Mouse (Mus musculus) layer of hippocampus, adult 11-12 months (tissue): ENCODE measurements at regions not wholly inside any gene's neighbourhood (a gene's known extent, or its start where the extent isn't known, plus 50 kb on each side); places are given as distances from the start of the nearest gene placed in this dataset.

Source experiments
- DNase-seq: peaks from one replicate; pipeline ENCODE4 v3.0.0; 2022; ENCODE audit warnings: low spot score

DNA sequence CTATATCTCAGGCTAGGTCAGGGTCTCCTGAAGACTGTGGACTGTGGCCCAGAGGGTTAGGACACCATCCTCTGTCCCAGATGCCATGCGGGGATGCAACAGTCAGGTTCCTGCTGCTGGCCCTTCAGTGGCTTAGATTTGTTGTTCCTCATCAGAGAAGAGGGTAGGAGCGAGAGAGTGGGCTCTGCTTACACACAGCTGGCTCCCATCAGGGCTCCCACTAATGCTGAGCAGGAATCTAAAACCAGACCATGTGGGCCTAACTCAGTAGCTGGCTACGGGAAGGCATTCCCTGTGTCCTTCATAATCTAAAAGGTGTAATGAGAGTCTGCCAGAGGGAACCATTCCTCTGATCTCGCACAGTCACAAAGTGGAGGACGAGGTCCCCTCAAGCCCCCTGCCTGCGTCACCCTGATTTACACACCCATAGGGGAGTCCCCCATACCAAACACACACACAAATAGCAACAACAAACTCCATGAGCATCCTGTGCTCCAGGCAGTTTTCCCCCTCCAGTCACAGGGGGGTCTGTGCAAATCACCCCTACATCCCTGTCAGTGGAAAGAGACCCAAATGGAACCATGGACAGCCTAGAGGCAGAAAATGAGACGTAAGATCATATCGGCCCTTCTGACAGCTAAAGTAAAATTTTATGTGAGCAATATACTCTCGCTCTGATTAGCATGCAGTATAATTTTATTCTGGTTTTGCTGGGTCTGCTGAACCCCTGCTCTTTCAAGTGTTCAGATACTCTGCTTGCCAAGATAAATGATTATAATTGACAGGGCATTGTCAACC, 234.8 kb downstream of the 3110018I06Rik start:
- DNase-seq, result no peak

GRCm38 (mm10) chr12:107723860-107724320, 235.5 kb downstream of the 3110018I06Rik start:
- no peak for DNase-seq

DNA sequence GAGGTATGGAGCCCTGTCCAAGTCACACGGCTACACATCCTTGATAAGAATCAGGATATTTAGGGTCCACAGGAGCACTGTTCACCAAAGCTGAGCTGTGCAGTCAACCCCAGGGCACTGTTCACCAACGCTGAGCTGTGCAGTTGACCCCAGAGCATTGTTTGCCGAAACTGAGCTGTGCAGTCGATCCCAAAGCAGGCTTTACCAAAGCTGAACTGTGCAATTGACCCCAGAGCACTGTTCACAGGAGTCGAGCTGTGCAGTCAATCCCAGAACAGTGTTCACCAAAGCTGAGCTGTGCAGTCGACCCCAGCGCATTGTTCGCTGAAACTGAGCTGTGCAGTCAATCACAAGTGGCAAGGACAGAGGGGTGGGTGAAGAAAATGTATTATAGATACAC, 236.0 kb downstream of the 3110018I06Rik start:
- DNase-seq, result no peak

- DNase-seq, result no peak
Measured at GRCm38 (mm10) chr12:107728865-107729264, 240.4 kb downstream of the 3110018I06Rik start.

DNA sequence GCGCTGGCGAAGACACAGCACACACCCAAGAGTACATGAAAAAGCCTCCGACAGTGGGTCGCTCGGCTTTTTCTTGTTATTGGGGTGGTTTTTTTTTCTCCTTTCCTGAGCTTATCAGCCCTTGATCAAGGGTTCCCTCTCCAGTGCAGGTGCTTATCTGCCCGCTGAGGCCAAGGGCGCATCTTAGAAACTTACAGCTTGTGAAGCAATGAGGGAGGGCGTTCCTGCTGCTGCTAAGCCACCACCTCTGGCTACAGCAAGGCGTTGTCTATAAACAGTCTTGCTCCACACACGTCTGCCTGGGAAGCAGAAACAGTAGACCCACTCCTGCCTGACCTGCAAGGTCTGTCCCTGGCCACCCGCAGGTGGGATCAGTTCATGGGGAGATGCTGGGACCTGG, 240.9 kb downstream of the 3110018I06Rik start:
- DNase-seq, result no peak

DNA sequence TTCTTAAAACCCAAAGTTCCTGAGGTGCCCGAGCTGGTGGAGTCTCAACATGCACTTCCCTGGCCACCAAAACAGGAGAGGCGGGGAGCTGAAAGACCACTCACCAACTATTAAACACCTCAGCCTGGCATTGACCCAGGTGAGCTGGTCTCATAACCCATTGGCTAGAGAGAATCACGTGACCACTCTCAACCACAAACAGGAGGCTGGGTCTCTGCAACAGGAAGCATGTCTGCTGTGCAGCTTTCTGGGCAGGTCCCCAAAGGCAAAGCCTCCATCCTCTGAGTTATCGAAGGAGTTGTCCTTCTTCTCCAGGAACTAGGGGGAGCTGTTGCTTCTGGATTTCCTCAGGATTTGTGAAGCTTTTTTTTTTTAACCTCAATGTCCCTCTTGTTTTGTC, 242.5 kb downstream of the 3110018I06Rik start:
- no peak for DNase-seq

DNA sequence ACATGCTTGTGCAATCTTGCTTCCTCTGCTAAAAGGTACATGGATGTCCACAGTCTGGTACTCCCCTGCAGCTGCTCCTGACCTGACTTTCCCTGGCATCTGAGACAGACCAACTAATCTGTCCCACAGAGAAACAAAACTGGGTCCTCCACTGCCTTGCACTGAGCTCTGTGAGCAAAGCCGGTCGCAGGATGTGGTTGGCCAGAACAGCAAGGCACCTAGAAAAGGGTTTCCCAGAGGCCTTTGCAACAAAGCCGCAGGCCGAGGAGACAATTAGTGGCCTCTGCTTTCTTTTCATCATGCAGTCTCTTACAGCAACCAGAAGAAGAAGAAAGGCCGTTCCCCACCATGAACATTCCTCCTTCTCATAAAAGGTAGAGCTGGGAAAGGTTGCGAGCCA, 246.1 kb downstream of the 3110018I06Rik start:
- no peak for DNase-seq

DNA sequence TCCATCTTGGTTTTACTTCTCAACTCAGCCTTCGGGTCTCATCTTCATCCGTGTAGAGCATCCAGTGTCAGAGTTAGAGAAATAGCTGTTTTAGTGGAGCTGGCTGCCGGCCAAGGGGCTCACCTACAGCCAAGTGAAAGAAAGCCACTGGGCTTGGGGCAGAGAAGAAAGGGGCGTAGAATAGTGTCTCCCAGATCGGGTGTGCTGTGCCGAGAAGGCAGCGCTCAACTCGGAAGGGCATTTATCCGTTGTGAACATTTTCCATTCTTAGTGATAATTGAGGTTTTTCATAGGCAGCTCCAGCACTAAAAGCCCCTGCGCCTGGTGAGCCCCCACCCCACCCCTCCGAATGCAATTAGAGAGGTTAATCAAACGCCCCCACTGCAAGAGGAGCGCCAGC, 254.2 kb downstream of the 3110018I06Rik start:
- no peak for DNase-seq

GRCm38 (mm10) chr12:107744822-107745221, 256.4 kb downstream of the 3110018I06Rik start:
- DNase-seq, result no peak

- no peak for DNase-seq
Measured at GRCm38 (mm10) chr12:107748481-107749380, 254.7 kb downstream of the Bcl11b start.

DNA sequence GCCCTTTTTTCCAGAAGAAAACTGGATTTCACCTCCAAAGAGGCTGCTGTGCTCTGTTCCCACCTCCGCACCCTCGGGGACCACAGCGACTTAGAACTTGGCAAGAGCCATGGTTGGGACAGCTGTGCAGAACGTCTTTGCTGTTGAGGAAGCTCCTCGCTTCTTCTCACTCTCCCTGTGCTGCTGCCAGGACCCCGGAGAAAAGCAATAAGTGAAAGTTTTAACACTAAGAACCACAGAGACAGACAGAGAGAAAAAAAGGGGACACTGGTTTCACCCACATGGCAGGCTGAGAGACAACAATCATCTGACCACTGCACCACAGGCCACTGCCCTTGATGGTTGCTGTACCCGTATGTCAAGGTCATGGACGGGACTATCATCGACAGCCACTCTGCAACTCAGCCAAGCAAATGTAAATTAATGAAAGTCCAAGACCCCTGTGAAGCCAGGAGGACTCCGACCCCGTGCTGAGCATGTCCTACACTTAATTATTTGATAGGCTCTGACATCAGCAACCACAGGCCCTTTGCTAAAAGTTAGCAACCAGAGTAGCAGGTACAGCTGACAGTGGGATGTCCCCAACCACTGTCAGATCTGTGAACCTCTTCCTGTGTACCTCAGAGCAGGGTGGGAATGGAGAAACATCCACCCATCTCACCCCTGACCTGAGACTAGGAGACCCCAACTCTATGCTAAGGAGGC, 253.9 kb downstream of the Bcl11b start:
- DNase-seq, result no peak

- no peak for DNase-seq
Measured at GRCm38 (mm10) chr12:107750285-107750927, 253.0 kb downstream of the Bcl11b start.

GRCm38 (mm10) chr12:107752126-107752525, 251.3 kb downstream of the Bcl11b start:
- DNase-seq, result no peak

- DNase-seq, result no peak
Measured at GRCm38 (mm10) chr12:107752587-107752986, 250.8 kb downstream of the Bcl11b start.

DNA sequence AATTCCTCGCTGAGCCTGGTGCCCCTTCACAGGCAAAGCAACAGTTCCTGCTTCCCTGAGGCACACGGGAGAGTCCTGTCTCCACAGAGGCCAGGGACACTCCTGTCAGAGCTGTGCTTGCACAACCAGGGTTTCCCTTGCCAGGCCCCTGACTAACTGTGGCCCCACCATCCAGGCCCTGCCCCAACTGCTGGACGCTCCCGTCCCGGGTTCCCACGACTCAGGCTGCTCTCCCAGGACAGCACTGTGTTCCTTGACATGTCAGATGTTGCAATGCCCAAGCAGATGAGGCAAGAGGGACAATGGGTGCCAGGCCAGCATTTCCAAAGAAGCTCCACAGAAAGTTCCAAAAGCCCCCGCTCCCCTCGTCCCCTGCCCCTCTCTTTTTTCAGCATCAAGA, 250.4 kb downstream of the Bcl11b start:
- DNase-seq, result no peak

DNA sequence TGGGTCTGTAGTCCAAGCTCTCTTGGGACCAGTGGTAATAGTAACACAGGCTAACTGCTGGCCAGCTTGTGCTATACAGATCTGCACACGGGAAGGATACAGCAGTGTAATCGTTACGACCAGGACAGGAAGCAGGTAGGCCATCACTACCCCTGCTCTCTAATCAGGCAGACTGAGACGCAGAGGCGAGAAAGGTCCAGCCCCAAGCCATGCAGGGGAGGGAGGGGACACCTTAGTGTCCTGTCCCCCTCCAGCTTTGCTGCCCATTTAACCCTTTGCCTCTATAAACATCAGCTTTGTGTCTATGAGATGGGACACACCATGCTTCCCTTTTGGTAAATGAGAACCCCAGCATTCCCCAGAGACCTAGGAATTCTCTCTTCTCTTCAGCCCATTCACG, 249.9 kb downstream of the Bcl11b start:
- no peak for DNase-seq

GRCm38 (mm10) chr12:107754885-107755284, 248.5 kb downstream of the Bcl11b start:
- no peak for DNase-seq

- no peak for DNase-seq
Measured at GRCm38 (mm10) chr12:107755820-107756517, 247.4 kb downstream of the Bcl11b start.

DNA sequence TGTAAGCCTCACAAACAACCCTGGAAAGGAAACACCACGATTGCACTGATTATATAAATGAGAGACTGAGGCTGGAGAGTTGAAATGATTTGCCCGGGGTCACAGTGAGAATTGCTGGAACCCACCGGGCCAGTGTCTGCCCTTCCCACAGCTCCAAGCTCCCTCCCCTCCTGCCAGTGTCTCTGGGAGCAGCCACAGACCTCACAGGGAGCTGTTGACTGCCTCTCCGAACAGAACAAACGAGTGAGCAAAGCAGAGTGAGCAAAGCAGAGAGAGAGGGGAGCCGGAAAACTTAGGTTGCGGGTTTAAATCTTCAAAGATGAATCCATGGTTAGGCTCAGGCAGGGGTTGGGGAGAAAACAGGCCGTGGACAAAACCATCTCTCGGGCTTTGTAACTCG, 246.2 kb downstream of the Bcl11b start:
- no peak for DNase-seq

DNA sequence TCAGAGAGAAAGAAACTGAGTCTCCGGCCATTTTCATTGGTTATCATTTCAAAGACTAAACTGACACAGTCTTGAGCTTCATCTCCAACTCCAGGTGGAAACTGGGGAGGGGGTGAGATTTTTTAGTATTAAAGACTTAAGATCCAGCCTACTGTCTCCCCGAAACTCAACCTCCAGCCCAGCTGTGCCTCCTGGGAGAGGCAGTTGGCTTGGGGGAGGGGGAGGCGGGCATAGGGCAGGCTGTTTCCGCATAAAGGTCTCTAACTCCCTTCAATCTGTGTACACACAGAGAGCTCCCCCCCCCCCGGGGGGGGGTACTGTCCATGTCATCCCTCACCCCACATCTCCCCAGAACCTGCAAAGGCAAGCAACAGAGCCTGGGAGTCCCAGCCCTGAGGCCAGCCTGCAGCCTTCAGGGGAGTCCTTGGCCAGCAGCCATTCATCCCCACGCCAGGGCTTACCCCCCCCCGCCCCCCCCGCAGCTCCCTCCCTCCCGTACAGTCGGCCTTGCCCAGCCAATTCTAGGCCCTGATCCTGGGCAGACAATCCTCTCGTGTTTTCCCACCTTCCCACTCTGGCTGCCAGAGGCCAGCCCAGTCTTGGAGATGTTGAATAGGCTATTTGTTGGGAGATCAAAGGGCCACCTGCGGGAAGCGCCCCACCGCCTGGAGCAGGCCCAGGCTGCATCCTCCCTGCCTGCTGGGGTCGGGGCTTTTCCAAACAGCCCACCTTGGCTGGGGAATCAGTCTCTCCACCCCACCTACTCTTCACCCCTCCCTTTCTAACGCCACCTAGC, 245.2 kb downstream of the Bcl11b start:
- no peak for DNase-seq
